Mouse (Mus musculus) adrenal gland, postnatal 0 days (tissue): Measurements from ENCODE around the gene Cdk5r1. TPM values are rescaled to one million over a fixed set of nuclear protein-coding genes. Genes with fewer than 3 reads are reported as not detected.

Source experiments
- polyA plus RNA-seq: library from polyadenylated mRNA; unstranded; fragments of >200 nt; fragmentation: Nextera tagmentation; extraction: Ambion mirVana; gene quantifications from 2 replicates; pipeline ENCODE4 v1.2.1, GENCODE M21; 2015

Gene Cdk5r1
- 2.5 and 4.9 TPM in 2 replicates for polyA plus RNA-seq

DNA sequence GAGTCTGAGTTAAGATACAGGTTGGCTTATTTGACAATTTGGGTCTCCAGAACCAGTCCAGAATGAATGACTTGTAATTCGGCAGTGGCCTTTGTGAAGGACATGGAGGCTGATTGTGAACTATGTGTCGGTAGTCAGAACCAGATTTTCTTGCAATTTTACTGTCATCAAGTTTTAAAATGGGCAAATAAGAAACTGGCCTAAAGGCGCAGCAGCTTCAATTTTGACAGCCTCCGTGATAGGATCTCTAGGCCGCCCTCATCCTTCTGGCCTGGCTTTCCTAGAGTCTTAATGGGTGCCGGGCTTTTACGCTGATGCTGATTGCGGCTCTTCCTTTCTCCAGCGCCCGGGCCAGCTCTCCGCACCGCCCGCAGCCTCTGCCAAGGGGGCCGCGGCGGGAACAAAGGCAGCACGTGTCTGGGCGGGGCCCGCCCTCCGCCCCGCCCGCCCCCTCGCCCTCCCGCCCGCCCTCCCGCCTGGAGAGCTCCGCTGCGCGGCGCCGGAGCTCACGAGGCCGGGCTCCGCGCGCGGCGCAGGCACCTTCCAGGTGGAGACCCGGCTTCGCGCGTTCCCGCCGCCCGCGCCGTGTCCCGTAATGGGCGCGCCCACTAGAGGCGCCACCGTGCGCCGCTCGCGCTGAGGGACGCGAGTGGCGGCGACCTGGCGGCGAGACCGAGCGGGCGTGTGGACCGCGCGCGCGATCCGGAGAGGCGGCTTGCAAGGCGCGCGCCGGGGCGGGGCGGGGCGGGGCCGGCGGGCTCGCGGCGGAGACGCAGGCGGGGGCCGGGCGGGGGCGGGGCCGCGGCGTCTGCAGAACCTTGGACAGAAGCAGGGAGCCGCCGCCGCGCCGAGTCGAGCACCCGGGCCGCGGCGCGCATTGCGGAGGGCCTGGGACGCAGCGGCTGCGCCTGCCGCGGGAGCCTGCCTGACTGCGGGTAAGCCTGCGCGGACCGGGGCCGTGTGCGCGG is at the start of gene Cdk5r1:
Gene Cdk5r1 (plus strand): TSS at position 802 of the 968 bp plus-strand sequence.

DNA sequence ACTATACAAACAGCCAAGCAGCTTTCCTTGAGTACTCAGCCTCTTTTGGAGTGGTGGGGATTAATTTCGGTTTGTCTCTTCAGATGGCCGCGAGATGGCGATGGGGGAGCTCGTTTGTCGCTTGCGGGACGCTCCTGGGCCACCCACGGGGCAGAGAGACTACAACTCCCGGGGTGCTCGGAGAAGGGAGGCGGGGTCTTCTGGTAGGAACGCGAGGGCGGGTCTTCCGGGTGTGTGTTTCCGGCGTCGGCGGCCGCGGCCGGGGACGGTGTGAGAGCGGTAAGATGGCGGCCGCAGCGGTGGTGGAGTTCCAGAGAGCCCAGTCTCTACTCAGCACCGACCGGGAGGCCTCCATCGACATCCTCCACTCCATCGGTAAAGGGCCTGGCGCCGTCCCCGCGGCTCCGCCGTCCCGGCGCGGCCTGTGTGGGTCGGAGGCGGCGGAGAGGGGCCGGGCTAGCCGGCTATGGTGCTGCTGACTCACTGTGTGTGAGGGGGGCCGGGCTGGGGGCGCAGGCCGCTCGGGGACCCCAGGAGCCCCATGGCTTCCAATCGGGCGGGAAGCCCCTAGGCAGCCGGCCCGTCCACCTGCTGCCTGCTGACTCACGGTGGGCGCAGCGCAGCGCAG is 48.3 kb upstream of the Cdk5r1 start, which contains the start of gene Psmd11:
Gene Psmd11 (plus strand): TSS at position 235 of the 628 bp plus-strand sequence.

Other genes starting within 250 kb of the Cdk5r1 start
- gene Rhbdl3, start 176.1 kb upstream of the Cdk5r1 start, polyA plus RNA-seq = 2.1 and 2.5 TPM in 2 replicates
- gene 5730455P16Rik, start 99.0 kb upstream of the Cdk5r1 start, polyA plus RNA-seq = 17.4 and 20.5 TPM in 2 replicates
- gene Zfp207, start 93.7 kb upstream of the Cdk5r1 start, polyA plus RNA-seq = 121 and 155 TPM in 2 replicates
- gene Psmd11, start 48.4 kb upstream of the Cdk5r1 start, polyA plus RNA-seq = 129 and 200 TPM in 2 replicates